Mouse (Mus musculus): ENCODE measurements around the gene Mob3a. TPM values are rescaled to one million over a fixed set of nuclear protein-coding genes. Genes with fewer than 3 reads are reported as not detected.

Mob3a gene
- polyA plus RNA-seq, 1 experiment from 2014 or later = 27.4 TPM

DNA sequence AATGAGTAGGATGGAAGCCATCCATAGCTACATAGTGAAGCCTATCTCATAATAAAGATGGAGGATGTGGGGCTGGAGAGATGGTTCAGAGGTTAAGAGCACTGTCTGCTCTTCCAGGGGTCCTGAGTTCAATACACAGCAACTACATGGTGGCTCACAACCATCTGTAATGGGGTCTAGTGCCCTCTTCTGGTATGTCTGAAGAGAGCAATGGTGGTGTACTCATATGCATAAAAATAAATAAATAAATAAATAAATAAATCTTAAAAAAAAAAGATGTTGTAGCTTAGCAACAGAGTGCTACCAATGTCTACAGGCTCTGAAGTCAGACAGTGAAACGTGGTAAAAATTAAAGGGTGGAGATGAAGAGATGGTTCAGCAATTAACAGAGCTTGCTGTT, 36.9 kb upstream of the Mob3a start:
- no peaks in the 10 kb centered on the region for H3K36me3 ChIP-seq (ENCODE audit: control insufficient read depth, insufficient read depth)
- H3K9me3 ChIP-seq (replicated peaks; ENCODE audit: control insufficient read depth, low read length) = no peaks in the 10 kb centered on the region
- H3K9ac ChIP-seq (ENCODE audit: low read depth, low read length) = no peak overlapping the region
- ATAC-seq (ENCODE audit: low read depth) = no peak
- peaks cover 31% of the 10 kb centered on the region for H3K4me1 ChIP-seq (ENCODE audit: control insufficient read depth, low read depth, low read length)
- 45% methylated on average over 1 of the region's 1 CpGs for WGBS (ENCODE audit: insufficient replicate concordance)
- no peak overlapping the region for H3K4me3 ChIP-seq (ENCODE audit: low read depth, low read length)
- no peak overlapping the region for H3K4me2 ChIP-seq (ENCODE audit: low read depth, low read length)
- no peaks in the 10 kb centered on the region for H3K27me3 ChIP-seq (ENCODE audit: control insufficient read depth, insufficient read depth, low read depth, low read length)
- H3K27ac ChIP-seq (ENCODE audit: low read length) = no peak overlapping the region

DNA sequence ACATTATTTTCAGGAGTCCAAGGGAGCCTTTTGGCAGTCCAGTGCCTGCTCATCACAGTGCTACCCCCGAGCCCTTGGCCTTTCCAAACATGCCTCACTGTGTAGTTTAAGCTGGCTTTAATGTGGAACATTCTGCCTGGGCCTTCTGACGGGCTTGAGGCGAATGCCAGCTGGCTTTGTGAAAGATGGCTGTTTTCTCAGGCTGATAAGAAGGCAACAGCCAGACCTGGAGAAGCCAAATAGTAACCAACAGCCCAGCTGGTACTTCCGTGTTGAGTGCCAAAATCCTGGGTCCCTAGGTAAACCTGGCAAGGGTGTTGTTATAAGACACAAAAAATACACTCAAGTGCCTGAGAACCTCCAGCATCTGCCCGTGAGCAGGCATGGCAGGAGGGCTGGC, 35.0 kb upstream of the Mob3a start:
- Histone ChIP-seq H3K4me2 (ENCODE audit: low read depth, low read length) (no peak overlapping the region), H3K27me3 (ENCODE audit: control insufficient read depth, insufficient read depth, low read depth, low read length) (no peaks in the 10 kb centered on the region), H3K36me3 (ENCODE audit: control insufficient read depth, insufficient read depth) (0 out of 2 replicates have a peak, but pooled peaks cover 4% of the 10 kb centered on the region), H3K9me3 (replicated peaks; ENCODE audit: control insufficient read depth, low read length) (no peaks in the 10 kb centered on the region), H3K9ac (ENCODE audit: low read depth, low read length) (no peak overlapping the region), H3K4me3 (ENCODE audit: low read depth, low read length) (no peak overlapping the region), H3K27ac (ENCODE audit: low read length) (no peak overlapping the region), H3K4me1 (ENCODE audit: control insufficient read depth, low read depth, low read length) (peaks cover 26% of the 10 kb centered on the region)
- 46% methylated on average over 5 of the region's 5 CpGs for WGBS (ENCODE audit: insufficient replicate concordance)
- ATAC-seq (ENCODE audit: low read depth) = no peak

DNA sequence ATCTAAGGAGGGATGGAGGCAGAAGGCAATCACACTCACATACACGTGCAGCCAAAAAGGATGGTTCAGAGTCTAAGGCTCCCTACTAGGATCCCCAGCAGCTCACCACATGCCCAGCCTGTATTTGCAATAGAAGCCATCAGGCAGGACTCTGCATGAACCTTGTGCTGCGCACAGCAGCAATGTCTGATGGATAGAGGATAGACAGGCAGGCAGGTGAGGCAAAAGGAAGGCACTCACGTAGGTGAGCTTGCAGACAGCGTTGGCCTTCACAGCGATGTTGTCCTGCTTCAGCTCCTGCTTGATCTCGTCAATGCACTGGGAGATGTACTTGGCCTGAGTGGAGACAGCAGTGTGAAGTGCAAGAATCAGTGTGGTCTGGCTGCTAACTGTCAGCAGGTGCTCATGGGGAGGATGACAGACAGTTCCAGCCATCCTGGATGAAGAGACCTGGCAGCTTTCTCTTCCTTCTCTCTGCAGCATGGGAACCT, 30.9 kb upstream of the Mob3a start:
- ATAC-seq (ENCODE audit: low read depth) = no peak
- Histone ChIP-seq H3K4me3 (ENCODE audit: low read depth, low read length) (no peak overlapping the region), H3K27me3 (ENCODE audit: control insufficient read depth, insufficient read depth, low read depth, low read length) (no peaks in the 10 kb centered on the region), H3K27ac (ENCODE audit: low read length) (no peak overlapping the region), H3K9ac (ENCODE audit: low read depth, low read length) (no peak overlapping the region), H3K36me3 (ENCODE audit: control insufficient read depth, insufficient read depth) (peaks cover 27% of the 10 kb centered on the region), H3K9me3 (replicated peaks; ENCODE audit: control insufficient read depth, low read length) (no peaks in the 10 kb centered on the region), H3K4me1 (ENCODE audit: control insufficient read depth, low read depth, low read length) (no peaks in the 10 kb centered on the region; the same call in 1 of the 2 replicates), H3K4me2 (ENCODE audit: low read depth, low read length) (no peak overlapping the region)
- 87% methylated on average over 6 of the region's 6 CpGs for WGBS (ENCODE audit: insufficient replicate concordance)

DNA sequence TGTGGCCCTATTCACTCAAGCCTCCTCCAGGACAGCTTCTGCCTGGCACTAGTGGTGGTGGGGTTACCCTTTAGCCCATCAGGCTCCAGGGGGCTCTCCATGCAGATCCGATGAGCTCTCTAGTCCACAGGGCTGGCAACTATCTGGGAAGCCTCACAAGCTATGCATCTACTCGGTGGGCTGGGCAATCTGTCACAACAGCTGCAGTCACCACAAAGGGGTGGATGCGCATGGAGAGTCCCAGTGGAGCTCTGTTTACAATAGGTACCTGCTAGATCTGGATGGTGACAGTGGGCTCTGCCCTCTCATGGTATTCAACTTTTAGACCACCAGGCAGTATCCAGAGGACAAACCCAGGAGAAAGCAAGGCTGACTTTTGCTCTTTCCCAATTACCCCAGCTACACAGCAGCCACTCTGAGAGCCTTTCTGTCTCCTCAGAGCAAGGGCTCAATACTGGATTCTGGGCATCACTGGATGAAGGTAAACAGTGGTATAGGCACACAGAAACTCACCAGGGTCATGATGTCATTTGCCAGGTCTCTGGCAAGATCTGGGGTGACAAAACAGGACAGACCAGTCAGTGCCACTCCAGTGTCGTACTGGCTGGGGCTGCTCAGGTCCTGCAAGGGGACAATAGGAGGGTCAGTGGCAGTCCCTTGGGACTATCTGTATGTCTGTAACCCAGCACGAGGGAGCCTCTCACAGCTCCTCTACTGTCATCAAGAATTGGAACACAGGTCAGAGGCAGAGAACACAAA, 25.8 kb upstream of the Mob3a start:
- ATAC-seq (ENCODE audit: low read depth) = no peak
- Histone ChIP-seq H3K27ac (ENCODE audit: low read length) (no peak overlapping the region), H3K4me2 (ENCODE audit: low read depth, low read length) (no peak overlapping the region), H3K27me3 (ENCODE audit: control insufficient read depth, insufficient read depth, low read depth, low read length) (no peaks in the 10 kb centered on the region), H3K4me3 (ENCODE audit: low read depth, low read length) (no peak overlapping the region), H3K36me3 (ENCODE audit: control insufficient read depth, insufficient read depth) (peaks cover 55% of the 10 kb centered on the region), H3K4me1 (ENCODE audit: control insufficient read depth, low read depth, low read length) (no peaks in the 10 kb centered on the region), H3K9me3 (replicated peaks; ENCODE audit: control insufficient read depth, low read length) (no peaks in the 10 kb centered on the region), H3K9ac (ENCODE audit: low read depth, low read length) (no peak overlapping the region)
- 76% methylated on average over 5 of the region's 5 CpGs for WGBS (ENCODE audit: insufficient replicate concordance)

DNA sequence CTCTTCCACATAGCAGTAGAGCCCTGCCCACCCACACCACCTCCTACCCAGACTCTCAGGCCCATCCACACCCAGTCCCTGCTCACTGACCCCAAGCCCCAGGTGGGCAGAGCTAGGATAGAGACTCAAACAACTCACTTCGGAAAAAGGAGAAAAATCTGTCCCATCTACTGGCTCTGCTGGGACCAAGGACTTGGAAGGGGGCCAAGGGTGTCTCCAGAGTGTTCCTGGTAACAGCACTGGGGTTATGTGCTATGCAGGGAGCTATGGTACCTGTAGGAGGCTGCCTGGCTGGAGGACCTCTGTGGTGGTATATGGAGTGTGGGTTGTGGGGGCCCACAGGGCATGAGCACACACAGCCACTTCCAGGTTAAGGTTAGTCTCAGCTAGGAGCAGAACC, 15.5 kb upstream of the Mob3a start:
- no peak overlapping the region for H3K4me2 ChIP-seq (ENCODE audit: low read depth, low read length)
- no peak overlapping the region for H3K4me3 ChIP-seq (ENCODE audit: low read depth, low read length)
- no peak overlapping the region for H3K27ac ChIP-seq (ENCODE audit: low read length)
- no peak overlapping the region for H3K9ac ChIP-seq (ENCODE audit: low read depth, low read length)
- 81% methylated on average over 1 of the region's 1 CpGs for WGBS (ENCODE audit: insufficient replicate concordance)
- peaks cover 51% of the 10 kb centered on the region for H3K36me3 ChIP-seq (ENCODE audit: control insufficient read depth, insufficient read depth)
- H3K4me1 ChIP-seq (ENCODE audit: control insufficient read depth, low read depth, low read length) = no peaks in the 10 kb centered on the region
- H3K27me3 ChIP-seq (ENCODE audit: control insufficient read depth, insufficient read depth, low read depth, low read length) = no peaks in the 10 kb centered on the region
- no peak for ATAC-seq (ENCODE audit: low read depth)
- H3K9me3 ChIP-seq (replicated peaks; ENCODE audit: control insufficient read depth, low read length) = no peaks in the 10 kb centered on the region

DNA sequence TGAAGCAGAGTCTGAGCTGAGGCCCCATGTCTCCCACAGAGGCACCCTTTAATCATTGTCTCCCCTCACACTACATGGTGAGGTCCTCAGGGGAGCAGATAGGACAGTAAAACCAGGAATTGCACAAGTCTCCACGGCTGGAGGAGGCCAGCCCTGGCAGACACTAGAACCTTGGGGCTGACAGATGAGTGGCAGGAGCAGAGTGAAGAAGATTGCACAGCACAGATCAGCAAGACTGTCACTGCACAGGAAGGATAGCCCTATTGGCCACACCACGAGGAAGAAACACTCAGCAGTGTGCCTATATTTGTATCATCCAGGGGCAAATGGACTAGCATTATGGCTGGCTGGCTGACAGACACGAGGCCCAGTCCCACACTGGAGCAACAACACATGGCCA, 9.1 kb upstream of the Mob3a start:
- Histone ChIP-seq H3K4me2 (ENCODE audit: low read depth, low read length) (no peak overlapping the region), H3K9me3 (replicated peaks; ENCODE audit: control insufficient read depth, low read length) (no peaks in the 10 kb centered on the region), H3K4me1 (ENCODE audit: control insufficient read depth, low read depth, low read length) (no peaks in the 10 kb centered on the region), H3K27me3 (ENCODE audit: control insufficient read depth, insufficient read depth, low read depth, low read length) (no peaks in the 10 kb centered on the region), H3K9ac (ENCODE audit: low read depth, low read length) (no peak overlapping the region), H3K27ac (ENCODE audit: low read length) (no peak overlapping the region), H3K4me3 (ENCODE audit: low read depth, low read length) (no peak overlapping the region), H3K36me3 (ENCODE audit: control insufficient read depth, insufficient read depth) (peaks cover 63% of the 10 kb centered on the region)
- ATAC-seq (ENCODE audit: low read depth) = no peak
- WGBS (ENCODE audit: insufficient replicate concordance) = 57% methylated on average over 3 of the region's 3 CpGs

DNA sequence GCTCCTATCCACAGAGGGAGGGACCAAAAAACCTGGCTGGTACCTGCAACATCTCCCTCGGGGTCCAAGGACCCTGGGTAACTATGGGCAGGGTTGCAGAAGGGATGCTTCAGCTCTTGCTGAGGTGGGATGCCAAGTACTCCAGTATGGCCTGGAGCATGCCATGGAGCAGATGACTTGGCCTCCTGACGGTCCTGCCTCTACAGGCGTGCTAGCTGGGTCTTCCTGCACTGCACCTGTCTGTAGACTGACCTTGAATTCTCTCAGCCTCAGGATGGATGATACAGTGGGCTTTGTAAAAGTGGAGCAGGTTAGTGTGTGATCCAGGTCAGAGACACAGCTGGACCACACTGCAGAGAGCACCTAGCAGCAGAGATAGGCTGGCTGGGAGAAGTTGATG, 3.7 kb upstream of the Mob3a start:
- H3K36me3 ChIP-seq (ENCODE audit: control insufficient read depth, insufficient read depth) = peaks cover 29% of the 10 kb centered on the region
- WGBS (ENCODE audit: insufficient replicate concordance) = 73% methylated on average over 3 of the region's 3 CpGs
- peaks cover 30% of the 10 kb centered on the region for H3K4me1 ChIP-seq (ENCODE audit: control insufficient read depth, low read depth, low read length)

DNA sequence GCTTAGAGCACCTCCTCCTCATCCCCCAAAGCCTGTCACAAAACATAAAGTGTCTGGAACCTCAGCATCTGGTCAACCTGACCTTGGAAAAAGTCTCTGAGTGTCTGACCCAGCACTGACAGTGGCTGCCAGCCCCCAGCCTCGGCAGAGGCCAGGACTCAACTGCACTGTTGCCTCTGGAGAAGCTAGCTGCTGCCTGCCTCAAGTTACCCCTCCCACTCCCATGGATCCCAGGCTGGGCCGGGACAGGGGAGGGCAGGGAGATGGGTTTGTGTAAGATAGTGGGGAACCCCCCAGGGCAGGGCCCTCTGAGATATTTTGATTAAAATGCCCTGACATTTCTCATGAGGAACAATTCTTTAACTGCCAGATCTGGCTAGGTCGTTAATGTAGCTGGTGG, 3.3 kb upstream of the Mob3a start:
- no peak overlapping the region for H3K9ac ChIP-seq (ENCODE audit: low read depth, low read length)
- no peak for ATAC-seq (ENCODE audit: low read depth)
- H3K4me3 ChIP-seq (ENCODE audit: low read depth, low read length) = no peak overlapping the region
- H3K27me3 ChIP-seq (ENCODE audit: control insufficient read depth, insufficient read depth, low read depth, low read length) = no peaks in the 10 kb centered on the region
- no peak overlapping the region for H3K27ac ChIP-seq (ENCODE audit: low read length)
- peaks cover 26% of the 10 kb centered on the region for H3K36me3 ChIP-seq (ENCODE audit: control insufficient read depth, insufficient read depth)
- 58% methylated on average over 3 of the region's 3 CpGs for WGBS (ENCODE audit: insufficient replicate concordance)
- H3K4me1 ChIP-seq (ENCODE audit: control insufficient read depth, low read depth, low read length) = peaks cover 35% of the 10 kb centered on the region
- H3K9me3 ChIP-seq (replicated peaks; ENCODE audit: control insufficient read depth, low read length) = no peaks in the 10 kb centered on the region
- no peak overlapping the region for H3K4me2 ChIP-seq (ENCODE audit: low read depth, low read length)

More for the DNA sequence above, 3.7 kb upstream of the Mob3a start:
- Histone ChIP-seq H3K9ac (ENCODE audit: low read depth, low read length) (no peak overlapping the region), H3K27ac (ENCODE audit: low read length) (no peak overlapping the region), H3K27me3 (ENCODE audit: control insufficient read depth, insufficient read depth, low read depth, low read length) (no peaks in the 10 kb centered on the region), H3K9me3 (replicated peaks; ENCODE audit: control insufficient read depth, low read length) (no peaks in the 10 kb centered on the region), H3K4me2 (ENCODE audit: low read depth, low read length) (no peak overlapping the region), H3K4me3 (ENCODE audit: low read depth, low read length) (no peak overlapping the region)
- ATAC-seq (ENCODE audit: low read depth) = no peak

DNA sequence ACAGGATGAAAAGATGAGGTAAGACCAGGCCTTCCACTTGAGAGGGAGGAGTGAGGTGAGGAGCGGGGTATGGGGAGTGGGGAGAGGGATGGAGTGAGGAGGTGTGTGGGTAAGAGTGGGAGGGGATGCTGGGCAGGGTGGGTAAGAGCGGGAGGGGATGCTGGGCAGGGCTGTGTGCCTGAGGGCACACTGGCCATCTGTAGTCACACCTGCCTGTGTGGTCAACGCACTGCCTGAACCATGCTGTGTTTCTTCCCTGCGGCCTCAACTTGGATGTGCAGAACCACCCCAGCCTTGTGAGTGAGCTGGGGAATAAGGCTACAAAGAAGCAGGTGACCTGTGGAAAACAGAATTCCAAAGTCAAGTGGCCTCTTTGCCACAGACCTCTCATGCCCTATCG, 2.6 kb upstream of the Mob3a start:
- ATAC-seq (ENCODE audit: low read depth) = no peak
- Histone ChIP-seq H3K4me2 (ENCODE audit: low read depth, low read length) (no peak overlapping the region), H3K36me3 (ENCODE audit: control insufficient read depth, insufficient read depth) (peaks cover 20% of the 10 kb centered on the region)

More for the DNA sequence above, 2.6 kb upstream of the Mob3a start:
- Histone ChIP-seq H3K4me1 (ENCODE audit: control insufficient read depth, low read depth, low read length) (peaks cover 41% of the 10 kb centered on the region), H3K4me3 (ENCODE audit: low read depth, low read length) (no peak overlapping the region), H3K9me3 (replicated peaks; ENCODE audit: control insufficient read depth, low read length) (no peaks in the 10 kb centered on the region), H3K27me3 (ENCODE audit: control insufficient read depth, insufficient read depth, low read depth, low read length) (no peaks in the 10 kb centered on the region), H3K9ac (ENCODE audit: low read depth, low read length) (no peak overlapping the region), H3K27ac (ENCODE audit: low read length) (no peak overlapping the region)
- 86% methylated on average over 5 of the region's 5 CpGs for WGBS (ENCODE audit: insufficient replicate concordance)

Measured in liver, embryonic 16.5 days (tissue).